Mouse (Mus musculus): ENCODE measurements at regions not wholly inside any gene's neighbourhood (a gene's known extent, or its start where the extent isn't known, plus 50 kb on each side); places are given as distances from the start of the nearest gene placed in this dataset.

- no peaks in the 10 kb centered on the region for H3K4me1 ChIP-seq (ENCODE audit: control insufficient read depth, insufficient read depth)
- peak overlapping the region; percentile 73 for H3K27ac ChIP-seq (ENCODE audit: low read depth)
- H3K4me3 ChIP-seq (ENCODE audit: low read depth, low read length): no peak overlapping the region
- no peaks in the 10 kb centered on the region for H3K36me3 ChIP-seq (replicated peaks; ENCODE audit: control insufficient read depth, insufficient read depth, low read length)
- H3K9ac ChIP-seq (replicated peaks; ENCODE audit: low read depth, low read length): no peak overlapping the region
- WGBS: 50% methylated on average over 12 of the region's 12 CpGs
- ATAC-seq (ENCODE audit: insufficient read depth, low read depth): peak; percentile 68
- DNase-seq (ENCODE audit: low spot score): peak; percentile 37
- no peaks in the 10 kb centered on the region for H3K27me3 ChIP-seq (ENCODE audit: control insufficient read depth, insufficient read depth, low read length)
- no peak for TF ChIP-seq CTCF (IDR thresholded peaks at IDR 0.05; ENCODE audit: low read depth)
- TF ChIP-seq EP300 (IDR thresholded peaks at IDR 0.05; ENCODE audit: low read depth): no peak
- H3K4me2 ChIP-seq (ENCODE audit: low read depth, low read length): no peak overlapping the region
- no peaks in the 10 kb centered on the region for H3K9me3 ChIP-seq (replicated peaks; ENCODE audit: control insufficient read depth, low read length)
Measured at GRCm38 (mm10) chr2:117017921-117018651, 103.1 kb upstream of the Spred1 start.

DNA sequence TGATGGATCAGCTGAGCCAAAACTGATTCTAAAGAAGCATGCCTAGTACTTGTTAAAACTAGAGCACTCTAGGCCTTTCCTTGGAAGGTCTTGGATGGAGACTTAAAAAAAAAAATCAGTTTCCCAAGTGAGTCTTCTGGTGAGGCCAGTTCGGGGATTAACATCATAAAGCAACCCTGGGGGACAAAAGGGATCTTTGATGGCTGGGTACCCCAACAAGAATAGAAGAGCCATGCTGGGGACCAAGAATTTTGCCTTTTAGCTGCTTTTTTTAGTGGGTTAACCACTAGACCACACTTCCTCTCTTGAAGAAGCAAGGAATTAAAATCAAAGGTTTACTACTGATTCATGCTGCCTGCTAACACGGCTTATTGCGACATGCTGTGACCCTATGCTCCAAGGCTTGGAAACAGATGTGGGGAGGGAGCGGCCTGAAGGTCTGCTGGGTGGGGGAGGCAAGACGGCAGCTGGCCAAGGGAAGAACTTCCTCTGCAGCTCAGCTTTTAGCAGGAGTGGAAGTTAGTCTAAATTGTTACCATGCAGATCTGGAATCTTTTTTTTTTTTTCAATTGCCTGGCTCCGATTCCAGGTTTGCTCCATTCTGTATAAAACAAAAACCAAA lies 102.1 kb upstream of the Spred1 start:
- Histone ChIP-seq H3K9ac (replicated peaks; ENCODE audit: low read depth, low read length) (no peak overlapping the region), H3K4me3 (ENCODE audit: low read depth, low read length) (no peak overlapping the region), H3K4me1 (ENCODE audit: control insufficient read depth, insufficient read depth) (no peaks in the 10 kb centered on the region), H3K27ac (ENCODE audit: low read depth) (peak overlapping the region; percentile 73), H3K4me2 (ENCODE audit: low read depth, low read length) (no peak overlapping the region), H3K27me3 (ENCODE audit: control insufficient read depth, insufficient read depth, low read length) (no peaks in the 10 kb centered on the region), H3K9me3 (replicated peaks; ENCODE audit: control insufficient read depth, low read length) (no peaks in the 10 kb centered on the region), H3K36me3 (replicated peaks; ENCODE audit: control insufficient read depth, insufficient read depth, low read length) (no peaks in the 10 kb centered on the region)
- ATAC-seq (ENCODE audit: insufficient read depth, low read depth) (peak; percentile 59; the same call in 1 of the 2 replicates), DNase-seq (ENCODE audit: low spot score) (peak; percentile 76)
- 52% methylated on average over 6 of the region's 6 CpGs for WGBS
- TF ChIP-seq CTCF (IDR thresholded peaks at IDR 0.05; ENCODE audit: low read depth): no peak
- TF ChIP-seq EP300 (IDR thresholded peaks at IDR 0.05; ENCODE audit: low read depth): 0 out of 2 replicates have a peak, but pooled peaks have one; percentile 43

DNA sequence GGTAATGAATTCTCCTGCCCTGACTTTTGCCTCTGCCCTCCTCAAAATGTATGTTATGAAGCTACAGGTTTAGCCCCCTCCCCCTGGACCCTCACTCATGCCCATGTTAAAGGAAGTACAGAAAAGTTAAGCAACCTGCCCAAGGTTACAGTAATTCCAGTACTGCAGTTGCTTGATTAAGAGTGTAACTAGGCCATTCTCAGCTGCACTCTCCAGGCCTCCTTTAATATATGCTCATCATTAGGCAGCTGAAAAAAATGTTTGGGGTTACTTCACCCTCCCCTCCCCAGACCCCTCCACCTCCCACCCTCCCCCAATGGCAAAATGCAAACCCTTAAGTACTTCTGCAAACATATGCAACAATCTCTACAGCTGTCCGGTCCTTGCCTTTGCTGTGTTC lies 101.6 kb upstream of the Spred1 start:
- no peak overlapping the region for H3K4me3 ChIP-seq (ENCODE audit: low read depth, low read length)
- H3K27ac ChIP-seq (ENCODE audit: low read depth): peak overlapping the region; percentile 51; the same call in 1 of the 2 replicates
- DNase-seq (ENCODE audit: low spot score) (no peak), ATAC-seq (ENCODE audit: insufficient read depth, low read depth) (no peak)
- no peak overlapping the region for H3K9ac ChIP-seq (replicated peaks; ENCODE audit: low read depth, low read length)
- H3K4me1 ChIP-seq (ENCODE audit: control insufficient read depth, insufficient read depth): no peaks in the 10 kb centered on the region
- TF ChIP-seq EP300 (IDR thresholded peaks at IDR 0.05; ENCODE audit: low read depth) (no peak), CTCF (IDR thresholded peaks at IDR 0.05; ENCODE audit: low read depth) (no peak)
- 75% methylated on average over 1 of the region's 1 CpGs for WGBS
- H3K4me2 ChIP-seq (ENCODE audit: low read depth, low read length): no peak overlapping the region
- H3K9me3 ChIP-seq (replicated peaks; ENCODE audit: control insufficient read depth, low read length): no peaks in the 10 kb centered on the region
- H3K36me3 ChIP-seq (replicated peaks; ENCODE audit: control insufficient read depth, insufficient read depth, low read length): no peaks in the 10 kb centered on the region
- H3K27me3 ChIP-seq (ENCODE audit: control insufficient read depth, insufficient read depth, low read length): no peaks in the 10 kb centered on the region

GRCm38 (mm10) chr2:117021787-117022186 lies 99.4 kb upstream of the Spred1 start:
- Histone ChIP-seq H3K36me3 (replicated peaks; ENCODE audit: control insufficient read depth, insufficient read depth, low read length) (no peaks in the 10 kb centered on the region), H3K4me1 (ENCODE audit: control insufficient read depth, insufficient read depth) (no peaks in the 10 kb centered on the region), H3K9me3 (replicated peaks; ENCODE audit: control insufficient read depth, low read length) (no peaks in the 10 kb centered on the region), H3K27ac (ENCODE audit: low read depth) (no peak overlapping the region), H3K27me3 (ENCODE audit: control insufficient read depth, insufficient read depth, low read length) (no peaks in the 10 kb centered on the region), H3K4me2 (ENCODE audit: low read depth, low read length) (no peak overlapping the region), H3K4me3 (ENCODE audit: low read depth, low read length) (no peak overlapping the region), H3K9ac (replicated peaks; ENCODE audit: low read depth, low read length) (no peak overlapping the region)
- DNase-seq (ENCODE audit: low spot score) (no peak), ATAC-seq (ENCODE audit: insufficient read depth, low read depth) (no peak)
- TF ChIP-seq EP300 (IDR thresholded peaks at IDR 0.05; ENCODE audit: low read depth): no peak
- TF ChIP-seq CTCF (IDR thresholded peaks at IDR 0.05; ENCODE audit: low read depth): no peak
- 46% methylated on average over 5 of the region's 6 CpGs for WGBS

GRCm38 (mm10) chr2:117023436-117023835 lies 97.7 kb upstream of the Spred1 start:
- DNase-seq (ENCODE audit: low spot score) (no peak), ATAC-seq (ENCODE audit: insufficient read depth, low read depth) (no peak)
- no peak overlapping the region for H3K9ac ChIP-seq (replicated peaks; ENCODE audit: low read depth, low read length)
- TF ChIP-seq EP300 (IDR thresholded peaks at IDR 0.05; ENCODE audit: low read depth): no peak
- no peak for TF ChIP-seq CTCF (IDR thresholded peaks at IDR 0.05; ENCODE audit: low read depth)
- WGBS: 86% methylated on average over 1 of the region's 1 CpGs
- no peak overlapping the region for H3K4me2 ChIP-seq (ENCODE audit: low read depth, low read length)
- no peaks in the 10 kb centered on the region for H3K27me3 ChIP-seq (ENCODE audit: control insufficient read depth, insufficient read depth, low read length)
- no peak overlapping the region for H3K4me3 ChIP-seq (ENCODE audit: low read depth, low read length)
- no peaks in the 10 kb centered on the region for H3K4me1 ChIP-seq (ENCODE audit: control insufficient read depth, insufficient read depth)
- no peak overlapping the region for H3K27ac ChIP-seq (ENCODE audit: low read depth)
- H3K36me3 ChIP-seq (replicated peaks; ENCODE audit: control insufficient read depth, insufficient read depth, low read length): no peaks in the 10 kb centered on the region
- H3K9me3 ChIP-seq (replicated peaks; ENCODE audit: control insufficient read depth, low read length): no peaks in the 10 kb centered on the region
